Mouse (Mus musculus) liver, embryonic 14.5 days (tissue): Measurements from ENCODE around the gene Tcl1b3. TPM values are rescaled to one million over a fixed set of nuclear protein-coding genes. Genes with fewer than 3 reads are reported as not detected.
"Not testable (repeated sequence)": the region's sequence is repeated elsewhere in the genome, so short reads cannot be mapped to it uniquely, and the experiment has no call there.

Experiments
- ATAC-seq: fragments of 200-750 bp; cut with Nextera tagmentation; 2 replicates; pipeline ENCODE4 v1.8.0; 2017; ENCODE audit warnings: moderate number of reproducible peaks, mild to moderate bottlenecking, moderate library complexity; ENCODE audit not compliant: insufficient read depth
- DNase-seq, 3 experiments: peaks; one replicate each; pipeline ENCODE4 v3.0.0-alpha.2; 2012 to 2013; ENCODE audit warnings: low read depth in 3 of 3, low spot score in 3 of 3
- H3K27ac ChIP-seq: fragments of 300-500 bp; sonication (generic); 2 replicates; pipeline ENCODE4 v1.5.1; 2014; ENCODE audit warnings: moderate library complexity, mild to moderate bottlenecking, control low read depth, inconsistent platforms
- H3K27me3 ChIP-seq: fragments of 300-500 bp; sonication (generic); 2 replicates; pipeline ENCODE4 v1.6.1; 2014; ENCODE audit warnings: mild to moderate bottlenecking, low read length, moderate library complexity; ENCODE audit not compliant: control insufficient read depth, insufficient read depth
- H3K36me3 ChIP-seq: fragments of 300-500 bp; sonication (generic); replicated peaks from 2 replicates; pipeline ENCODE4 v1.6.1; 2014; ENCODE audit warnings: low read depth; ENCODE audit not compliant: control insufficient read depth, insufficient read depth
- H3K4me1 ChIP-seq, 2 experiments: fragments of 200-500 bp in 1 of 2; fragments of 300-500 bp in 1 of 2; sonication (generic) in 1 of 2; replicated peaks; 2 replicates each; pipeline ENCODE4 v1.6.1; 2012 to 2014; ENCODE audit warnings: antibody characterized with exemption in 1 of 2, inconsistent platforms in 1 of 2, low read length in 1 of 2; ENCODE audit not compliant: control insufficient read depth in 2 of 2, insufficient read depth in 2 of 2
- H3K4me2 ChIP-seq: fragments of 300-500 bp; sonication (generic); 2 replicates; pipeline ENCODE4 v1.6.1; 2014; ENCODE audit warnings: low read depth, mild to moderate bottlenecking, control low read depth, moderate library complexity
- H3K4me3 ChIP-seq, 2 experiments: fragments of 200-500 bp in 1 of 2; fragments of 300-500 bp in 1 of 2; sonication (generic) in 1 of 2; 2 replicates each; pipeline ENCODE4 v1.5.1; 2012 to 2014; ENCODE audit warnings: low read depth in 2 of 2, low read length in 2 of 2, mild to moderate bottlenecking in 2 of 2, control low read depth in 1 of 2, inconsistent platforms in 1 of 2, moderate library complexity in 1 of 2; ENCODE audit not compliant: insufficient read depth in 1 of 2
- H3K9ac ChIP-seq: fragments of 300-500 bp; sonication (generic); replicated peaks from 2 replicates; pipeline ENCODE4 v1.6.1; 2014; ENCODE audit warnings: mild to moderate bottlenecking, control low read depth, moderate library complexity
- H3K9me3 ChIP-seq: fragments of 300-500 bp; sonication (generic); 2 replicates; pipeline ENCODE4 v1.6.1; 2016; ENCODE audit warnings: low read length, mixed read lengths; ENCODE audit not compliant: control insufficient read depth
- CTCF ChIP-seq: IDR thresholded peaks from 2 replicates; pipeline ENCODE4 v1.5.1; 2016; ENCODE audit warnings: antibody characterized with exemption, low read depth, control low read depth
- EP300 ChIP-seq: IDR thresholded peaks from 2 replicates; pipeline ENCODE4 v1.6.1; 2016; ENCODE audit warnings: antibody characterized with exemption, low read depth
- WGBS: fragments of 180-500 bp; shearing (Covaris S2); extraction: QIAGEN DNeasy Blood & Tissue Kit; methylation state at CpG from one replicate; pipeline ENCODE4 v1.1.7; 2014; ENCODE audit not compliant: insufficient replicate concordance; 5-methylcytosine and 5-hydroxymethylcytosine counted together
- polyA plus RNA-seq, 2 experiments: library from polyadenylated mRNA; depleted of rRNA in 1 of 2; stranded (reverse) in 1 of 2; unstranded in 1 of 2; fragments of >200 nt; fragmentation: Nextera tagmentation in 1 of 2; extraction: Ambion mirVana in 1 of 2; gene quantifications; 2 replicates each; pipeline versions ENCODE4 v1.2.1 to v1.2.3; 2012 to 2014

The Tcl1b3 gene
- polyA plus RNA-seq, 2 experiments, result not detected

- not testable (repeated sequence) for DNase-seq, H3K27ac ChIP-seq, H3K36me3 ChIP-seq, H3K4me2 ChIP-seq, H3K27me3 ChIP-seq, H3K4me3 ChIP-seq, ATAC-seq, H3K9me3 ChIP-seq, H3K4me1 ChIP-seq, H3K9ac ChIP-seq
- TF ChIP-seq CTCF, result peak; percentile 69
- WGBS, result 13% methylated on average over 2 of the region's 2 CpGs
Observed at GRCm38 (mm10) chr12:105188980-105189379, 1.9 kb upstream of the Tcl1b3 start.

- H3K4me3 ChIP-seq, DNase-seq, H3K27me3 ChIP-seq, H3K9ac ChIP-seq, ATAC-seq, H3K4me2 ChIP-seq, H3K27ac ChIP-seq, H3K36me3 ChIP-seq, H3K9me3 ChIP-seq, H3K4me1 ChIP-seq: not testable (repeated sequence)
- WGBS, result 51% methylated on average over 7 of the region's 7 CpGs
Observed at GRCm38 (mm10) chr12:105199684-105200497, 9.0 kb downstream of the Tcl1b3 start.

- ATAC-seq, DNase-seq, H3K4me1 ChIP-seq, H3K27ac ChIP-seq, H3K36me3 ChIP-seq, H3K9ac ChIP-seq, H3K4me2 ChIP-seq, H3K4me3 ChIP-seq, H3K27me3 ChIP-seq, H3K9me3 ChIP-seq: not testable (repeated sequence)
- WGBS, result 45% methylated on average over 1 of the region's 1 CpGs
Observed at GRCm38 (mm10) chr12:105201657-105202056, 10.8 kb downstream of the Tcl1b3 start, which contains the start of gene Tcl1b4. Gene Tcl1b4 (plus strand): TSS chr12:105201957.

GRCm38 (mm10) chr12:105207071-105207470, 16.2 kb downstream of the Tcl1b3 start:
- WGBS, result 37% methylated on average over 1 of the region's 1 CpGs
- Histone ChIP-seq H3K9me3 (no peaks in the 10 kb centered on the region), H3K4me2 (no peak overlapping the region), H3K27ac (no peak overlapping the region), H3K36me3 (no peaks in the 10 kb centered on the region), H3K4me1 (no peaks in the 10 kb centered on the region), H3K4me3 (no peak overlapping the region), H3K9ac (no peak overlapping the region), H3K27me3 (no peaks in the 10 kb centered on the region)
- no peak for ATAC-seq
- TF ChIP-seq CTCF, result no peak
- TF ChIP-seq EP300, result no peak
- DNase-seq, result no peak

- Histone ChIP-seq H3K9me3 (no peaks in the 10 kb centered on the region), H3K9ac (no peak overlapping the region), H3K36me3 (no peaks in the 10 kb centered on the region), H3K27me3 (no peaks in the 10 kb centered on the region), H3K4me1 (no peaks in the 10 kb centered on the region), H3K4me2 (no peak overlapping the region), H3K4me3 (no peak overlapping the region), H3K27ac (no peak overlapping the region)
- no peak for TF ChIP-seq EP300
- TF ChIP-seq CTCF, result no peak
- DNase-seq (no peak), ATAC-seq (no peak)
- WGBS, result 69% methylated on average over 1 of the region's 1 CpGs
Observed at GRCm38 (mm10) chr12:105208441-105208840, 17.6 kb downstream of the Tcl1b3 start.
